Mouse (Mus musculus): Measurements from ENCODE around the gene Phactr3. TPM values are rescaled to one million over a fixed set of nuclear protein-coding genes. Genes with fewer than 3 reads are reported as not detected.

Phactr3 gene
- polyA plus RNA-seq, 2 experiments, result 0.48 to 0.55 TPM

- Histone ChIP-seq H3K36me3 (ENCODE audit: control insufficient read depth, insufficient read depth, low read length) (no peaks in the 10 kb centered on the region), H3K27me3 (ENCODE audit: control insufficient read depth, insufficient read depth, low read length) (no peaks in the 10 kb centered on the region), H3K4me3 (replicated peaks; ENCODE audit: low read length) (no peak overlapping the region), H3K9ac (ENCODE audit: low read depth, low read length, severe bottlenecking) (no peak overlapping the region), H3K27ac (replicated peaks; ENCODE audit: low read depth, low read length) (no peak overlapping the region), H3K9me3 (ENCODE audit: control insufficient read depth, low read length) (no peaks in the 10 kb centered on the region), H3K4me1 (ENCODE audit: control insufficient read depth, insufficient read depth, low read length) (peaks cover 8% of the 10 kb centered on the region), H3K4me2 (replicated peaks; ENCODE audit: low read depth, low read length, severe bottlenecking) (no peak overlapping the region)
- ATAC-seq (ENCODE audit: low FRiP score, low read depth) (no peak), DNase-seq (ENCODE audit: low spot score) (no peak)
- WGBS, result 98% methylated on average over 3 of the region's 3 CpGs
- no peak for TF ChIP-seq POLR2A (IDR thresholded peaks at IDR 0.05; ENCODE audit: borderline replicate concordance, extremely low read depth, insufficient read depth, insufficient read length)
Measured at GRCm38 (mm10) chr2:178324410-178324809, 205.6 kb downstream of the Phactr3 start.

- no peak for TF ChIP-seq POLR2A (IDR thresholded peaks at IDR 0.05; ENCODE audit: borderline replicate concordance, extremely low read depth, insufficient read depth, insufficient read length)
- no peak overlapping the region for H3K4me3 ChIP-seq (replicated peaks; ENCODE audit: low read length)
- no peak overlapping the region for H3K4me2 ChIP-seq (replicated peaks; ENCODE audit: low read depth, low read length, severe bottlenecking)
- peaks cover 8% of the 10 kb centered on the region for H3K4me1 ChIP-seq (ENCODE audit: control insufficient read depth, insufficient read depth, low read length)
- H3K9ac ChIP-seq (ENCODE audit: low read depth, low read length, severe bottlenecking), result no peak overlapping the region
- DNase-seq (ENCODE audit: low spot score) (no peak), ATAC-seq (ENCODE audit: low FRiP score, low read depth) (no peak)
- no peaks in the 10 kb centered on the region for H3K9me3 ChIP-seq (ENCODE audit: control insufficient read depth, low read length)
- H3K27me3 ChIP-seq (ENCODE audit: control insufficient read depth, insufficient read depth, low read length), result no peaks in the 10 kb centered on the region
- no peak overlapping the region for H3K27ac ChIP-seq (replicated peaks; ENCODE audit: low read depth, low read length)
- no peaks in the 10 kb centered on the region for H3K36me3 ChIP-seq (ENCODE audit: control insufficient read depth, insufficient read depth, low read length)
- WGBS, result 79% methylated on average over 4 of the region's 4 CpGs
Measured at GRCm38 (mm10) chr2:178324818-178325217, 206.0 kb downstream of the Phactr3 start.

- no peak for TF ChIP-seq POLR2A (IDR thresholded peaks at IDR 0.05; ENCODE audit: borderline replicate concordance, extremely low read depth, insufficient read depth, insufficient read length)
- H3K9ac ChIP-seq (ENCODE audit: low read depth, low read length, severe bottlenecking), result no peak overlapping the region
- H3K4me3 ChIP-seq (replicated peaks; ENCODE audit: low read length), result no peak overlapping the region
- no peaks in the 10 kb centered on the region for H3K27me3 ChIP-seq (ENCODE audit: control insufficient read depth, insufficient read depth, low read length)
- ATAC-seq (ENCODE audit: low FRiP score, low read depth), result no peak
- no peak overlapping the region for H3K4me2 ChIP-seq (replicated peaks; ENCODE audit: low read depth, low read length, severe bottlenecking)
- no peak overlapping the region for H3K27ac ChIP-seq (replicated peaks; ENCODE audit: low read depth, low read length)
- WGBS, result 91% methylated on average over 10 of the region's 10 CpGs
- peaks cover 8% of the 10 kb centered on the region for H3K4me1 ChIP-seq (ENCODE audit: control insufficient read depth, insufficient read depth, low read length)
- H3K36me3 ChIP-seq (ENCODE audit: control insufficient read depth, insufficient read depth, low read length), result no peaks in the 10 kb centered on the region
- no peak for DNase-seq (ENCODE audit: low spot score)
- H3K9me3 ChIP-seq (ENCODE audit: control insufficient read depth, low read length), result no peaks in the 10 kb centered on the region
Measured at GRCm38 (mm10) chr2:178326067-178326466, 207.3 kb downstream of the Phactr3 start.

- no peak overlapping the region for H3K27ac ChIP-seq (replicated peaks; ENCODE audit: low read depth, low read length)
- DNase-seq (ENCODE audit: low spot score), result no peak
- no peaks in the 10 kb centered on the region for H3K36me3 ChIP-seq (ENCODE audit: control insufficient read depth, insufficient read depth, low read length)
- no peak for TF ChIP-seq POLR2A (IDR thresholded peaks at IDR 0.05; ENCODE audit: borderline replicate concordance, extremely low read depth, insufficient read depth, insufficient read length)
- ATAC-seq (ENCODE audit: low FRiP score, low read depth), result no peak
- peak overlapping the region; percentile 17; the same call in 1 of the 2 replicates for H3K4me2 ChIP-seq (replicated peaks; ENCODE audit: low read depth, low read length, severe bottlenecking)
- H3K4me3 ChIP-seq (replicated peaks; ENCODE audit: low read length), result no peak overlapping the region
- H3K4me1 ChIP-seq (ENCODE audit: control insufficient read depth, insufficient read depth, low read length), result peaks cover 8% of the 10 kb centered on the region
- WGBS, result 15% methylated on average over 5 of the region's 5 CpGs
- no peaks in the 10 kb centered on the region for H3K9me3 ChIP-seq (ENCODE audit: control insufficient read depth, low read length)
- H3K27me3 ChIP-seq (ENCODE audit: control insufficient read depth, insufficient read depth, low read length), result no peaks in the 10 kb centered on the region
- no peak overlapping the region for H3K9ac ChIP-seq (ENCODE audit: low read depth, low read length, severe bottlenecking)
Measured at GRCm38 (mm10) chr2:178326750-178327465, 208.1 kb downstream of the Phactr3 start.

GRCm38 (mm10) chr2:178327466-178328040 lies 208.8 kb downstream of the Phactr3 start:
- H3K9me3 ChIP-seq (ENCODE audit: control insufficient read depth, low read length), result no peaks in the 10 kb centered on the region
- H3K27ac ChIP-seq (replicated peaks; ENCODE audit: low read depth, low read length), result no peak overlapping the region
- 18% methylated on average over 9 of the region's 12 CpGs for WGBS
- DNase-seq (ENCODE audit: low spot score) (peak; percentile 33), ATAC-seq (ENCODE audit: low FRiP score, low read depth) (peak; percentile 73)
- peaks cover 8% of the 10 kb centered on the region for H3K4me1 ChIP-seq (ENCODE audit: control insufficient read depth, insufficient read depth, low read length)
- no peak overlapping the region for H3K4me3 ChIP-seq (replicated peaks; ENCODE audit: low read length)
- no peaks in the 10 kb centered on the region for H3K27me3 ChIP-seq (ENCODE audit: control insufficient read depth, insufficient read depth, low read length)
- H3K36me3 ChIP-seq (ENCODE audit: control insufficient read depth, insufficient read depth, low read length), result no peaks in the 10 kb centered on the region
- no peak overlapping the region for H3K9ac ChIP-seq (ENCODE audit: low read depth, low read length, severe bottlenecking)
- peak overlapping the region; percentile 17; the same call in 1 of the 2 replicates for H3K4me2 ChIP-seq (replicated peaks; ENCODE audit: low read depth, low read length, severe bottlenecking)
- no peak for TF ChIP-seq POLR2A (IDR thresholded peaks at IDR 0.05; ENCODE audit: borderline replicate concordance, extremely low read depth, insufficient read depth, insufficient read length)
